Mouse (Mus musculus) intestine, embryonic 16.5 days (tissue): Measurements from ENCODE around the gene Fam171a1. TPM values are rescaled to one million over a fixed set of nuclear protein-coding genes. Genes with fewer than 3 reads are reported as not detected.
A peak's percentile ranks its signal among the peaks of the same experiment; 100 is the strongest.

Experiments used
- ATAC-seq: fragments of 200-750 bp; cut with Nextera tagmentation; 2 replicates; pipeline ENCODE4 v1.8.0; 2017; ENCODE audit warnings: moderate TSS enrichment, moderate library complexity
- H3K27ac ChIP-seq: fragments of 300-500 bp; sonication (generic); 2 replicates; pipeline ENCODE4 v1.5.1; 2014; ENCODE audit warnings: mild to moderate bottlenecking, low read length
- H3K27me3 ChIP-seq: fragments of 300-500 bp; sonication (generic); replicated peaks from 2 replicates; pipeline ENCODE4 v1.6.1; 2014; ENCODE audit warnings: low read length, control low read depth, mixed read lengths; ENCODE audit not compliant: control insufficient read depth, insufficient read depth
- H3K36me3 ChIP-seq: fragments of 300-500 bp; sonication (generic); 2 replicates; pipeline ENCODE4 v1.6.1; 2014; ENCODE audit warnings: low read length, control low read depth; ENCODE audit not compliant: control insufficient read depth, insufficient read depth
- H3K4me1 ChIP-seq: fragments of 300-500 bp; sonication (generic); 2 replicates; pipeline ENCODE4 v1.6.1; 2014; ENCODE audit warnings: low read length, control low read depth, mixed read lengths; ENCODE audit not compliant: control insufficient read depth, insufficient read depth
- H3K4me2 ChIP-seq: fragments of 300-500 bp; sonication (generic); 2 replicates; pipeline ENCODE4 v1.6.1; 2014; ENCODE audit warnings: low read depth, low read length, control low read depth
- H3K4me3 ChIP-seq: fragments of 300-500 bp; sonication (generic); 2 replicates; pipeline ENCODE4 v1.5.1; 2014; ENCODE audit warnings: mild to moderate bottlenecking, low read length
- H3K9ac ChIP-seq: fragments of 300-500 bp; sonication (generic); 2 replicates; pipeline ENCODE4 v1.6.1; 2014; ENCODE audit warnings: low read depth, low read length
- H3K9me3 ChIP-seq: fragments of 300-500 bp; sonication (generic); 2 replicates; pipeline ENCODE4 v1.6.1; 2016; ENCODE audit warnings: low read length, control low read depth; ENCODE audit not compliant: control insufficient read depth
- WGBS: fragments of 180-500 bp; shearing (Covaris S2); extraction: QIAGEN DNeasy Blood & Tissue Kit; methylation state at CpG from one replicate; pipeline ENCODE4 v1.1.7; 2014; 5-methylcytosine and 5-hydroxymethylcytosine counted together
- polyA plus RNA-seq: library from polyadenylated mRNA; unstranded; fragments of >200 nt; fragmentation: Nextera tagmentation; extraction: Ambion mirVana; gene quantifications from 2 replicates; pipeline ENCODE4 v1.2.1, GENCODE M21; 2015

The Fam171a1 gene
- polyA plus RNA-seq, 1 experiment from 2014 or later = 19.4 TPM

- peak; percentile 84 for ATAC-seq
- Histone ChIP-seq H3K27ac (no peak overlapping the region), H3K4me3 (no peak overlapping the region), H3K9me3 (no peaks in the 10 kb centered on the region), H3K27me3 (no peaks in the 10 kb centered on the region), H3K36me3 (no peaks in the 10 kb centered on the region), H3K4me1 (0 out of 2 replicates have a peak, but pooled peaks cover 3% of the 10 kb centered on the region), H3K4me2 (no peak overlapping the region), H3K9ac (no peak overlapping the region)
- 57% methylated on average over 6 of the region's 6 CpGs for WGBS
Measured at GRCm38 (mm10) chr2:3147550-3148157, 33.6 kb downstream of the Fam171a1 start.

- Histone ChIP-seq H3K9ac (no peak overlapping the region), H3K36me3 (no peaks in the 10 kb centered on the region; the same call in 1 of the 2 replicates), H3K4me2 (no peak overlapping the region), H3K4me3 (no peak overlapping the region), H3K27me3 (no peaks in the 10 kb centered on the region), H3K27ac (no peak overlapping the region), H3K4me1 (peaks cover 4% of the 10 kb centered on the region; the same call in 1 of the 2 replicates), H3K9me3 (no peaks in the 10 kb centered on the region)
- WGBS = 89% methylated on average over 8 of the region's 8 CpGs
- ATAC-seq = no peak
Measured at GRCm38 (mm10) chr2:3148731-3149130, 34.7 kb downstream of the Fam171a1 start.

- no peak for ATAC-seq
- Histone ChIP-seq H3K4me1 (peaks cover 4% of the 10 kb centered on the region; the same call in 1 of the 2 replicates), H3K27ac (no peak overlapping the region), H3K27me3 (no peaks in the 10 kb centered on the region), H3K4me2 (no peak overlapping the region), H3K4me3 (no peak overlapping the region), H3K9me3 (no peaks in the 10 kb centered on the region), H3K9ac (no peak overlapping the region), H3K36me3 (no peaks in the 10 kb centered on the region; the same call in 1 of the 2 replicates)
- 64% methylated on average over 5 of the region's 5 CpGs for WGBS
Measured at GRCm38 (mm10) chr2:3150324-3150723, 36.3 kb downstream of the Fam171a1 start.

- H3K9ac ChIP-seq = no peak overlapping the region
- no peaks in the 10 kb centered on the region for H3K27me3 ChIP-seq
- H3K4me1 ChIP-seq = peaks cover 4% of the 10 kb centered on the region; the same call in 1 of the 2 replicates
- WGBS = 71% methylated on average over 3 of the region's 3 CpGs
- ATAC-seq = no peak
- no peak overlapping the region for H3K27ac ChIP-seq
- no peak overlapping the region for H3K4me3 ChIP-seq
- no peaks in the 10 kb centered on the region for H3K9me3 ChIP-seq
- no peaks in the 10 kb centered on the region; the same call in 1 of the 2 replicates for H3K36me3 ChIP-seq
- no peak overlapping the region for H3K4me2 ChIP-seq
Measured at GRCm38 (mm10) chr2:3151336-3151735, 37.3 kb downstream of the Fam171a1 start.

GRCm38 (mm10) chr2:3154091-3154665 is 40.2 kb downstream of the Fam171a1 start:
- Histone ChIP-seq H3K27me3 (no peaks in the 10 kb centered on the region), H3K9me3 (no peaks in the 10 kb centered on the region), H3K4me3 (no peak overlapping the region), H3K36me3 (no peaks in the 10 kb centered on the region; the same call in 1 of the 2 replicates), H3K9ac (no peak overlapping the region), H3K27ac (no peak overlapping the region), H3K4me2 (no peak overlapping the region), H3K4me1 (peaks cover 12% of the 10 kb centered on the region)
- ATAC-seq = no peak
- WGBS = 64% methylated on average over 1 of the region's 1 CpGs

- Histone ChIP-seq H3K4me1 (peaks cover 14% of the 10 kb centered on the region), H3K27me3 (no peaks in the 10 kb centered on the region), H3K9me3 (no peaks in the 10 kb centered on the region), H3K4me3 (no peak overlapping the region), H3K36me3 (no peaks in the 10 kb centered on the region; the same call in 1 of the 2 replicates), H3K9ac (no peak overlapping the region), H3K27ac (no peak overlapping the region), H3K4me2 (no peak overlapping the region)
- ATAC-seq = no peak
- WGBS = 63% methylated on average over 2 of the region's 2 CpGs
Measured at GRCm38 (mm10) chr2:3154986-3155385, 41.0 kb downstream of the Fam171a1 start.

- 79% methylated on average over 3 of the region's 3 CpGs for WGBS
- ATAC-seq = no peak
- Histone ChIP-seq H3K9me3 (no peaks in the 10 kb centered on the region), H3K4me3 (no peak overlapping the region), H3K4me1 (peaks cover 18% of the 10 kb centered on the region), H3K9ac (no peak overlapping the region), H3K27ac (no peak overlapping the region), H3K4me2 (no peak overlapping the region), H3K36me3 (no peaks in the 10 kb centered on the region; the same call in 1 of the 2 replicates), H3K27me3 (no peaks in the 10 kb centered on the region)
Measured at GRCm38 (mm10) chr2:3157030-3157429, 43.0 kb downstream of the Fam171a1 start.

- Histone ChIP-seq H3K4me2 (no peak overlapping the region), H3K4me1 (peaks cover 18% of the 10 kb centered on the region), H3K27ac (no peak overlapping the region), H3K9ac (no peak overlapping the region), H3K27me3 (no peaks in the 10 kb centered on the region), H3K9me3 (no peaks in the 10 kb centered on the region), H3K4me3 (no peak overlapping the region), H3K36me3 (no peaks in the 10 kb centered on the region; the same call in 1 of the 2 replicates)
- WGBS = 64% methylated on average over 10 of the region's 10 CpGs
- no peak for ATAC-seq
Measured at GRCm38 (mm10) chr2:3157661-3158344, 43.8 kb downstream of the Fam171a1 start.

- 0 out of 2 replicates have a peak overlapping the region, but pooled peaks have one; percentile 10 for H3K27ac ChIP-seq
- H3K27me3 ChIP-seq = no peaks in the 10 kb centered on the region
- no peak overlapping the region for H3K9ac ChIP-seq
- no peak overlapping the region for H3K4me3 ChIP-seq
- peaks cover 14% of the 10 kb centered on the region for H3K4me1 ChIP-seq
- no peaks in the 10 kb centered on the region; the same call in 1 of the 2 replicates for H3K36me3 ChIP-seq
- no peak overlapping the region for H3K4me2 ChIP-seq
- ATAC-seq = no peak
- H3K9me3 ChIP-seq = no peaks in the 10 kb centered on the region
- 42% methylated on average over 8 of the region's 8 CpGs for WGBS
Measured at GRCm38 (mm10) chr2:3158682-3159412, 44.8 kb downstream of the Fam171a1 start.
